Mouse (Mus musculus) kidney, embryonic 14.5 days (tissue): ENCODE data around the gene Dap3. TPM values are rescaled to one million over a fixed set of nuclear protein-coding genes. Genes with fewer than 3 reads are reported as not detected.

ENCODE experiments used
- ATAC-seq: fragments of 200-750 bp; cut with Nextera tagmentation; 2 replicates; pipeline ENCODE4 v1.8.0; 2017; ENCODE audit warnings: moderate number of reproducible peaks, mild to moderate bottlenecking, moderate TSS enrichment, moderate library complexity; ENCODE audit not compliant: low FRiP score, low TSS enrichment
- H3K27ac ChIP-seq: fragments of 300-500 bp; sonication (generic); 2 replicates; pipeline ENCODE4 v1.5.1; 2014; ENCODE audit warnings: low read depth, mild to moderate bottlenecking, low read length, moderate library complexity, mixed read lengths
- H3K27me3 ChIP-seq: fragments of 300-500 bp; sonication (generic); 2 replicates; pipeline ENCODE4 v1.6.1; 2014; ENCODE audit warnings: mild to moderate bottlenecking, low read length; ENCODE audit not compliant: control insufficient read depth, insufficient read depth
- H3K36me3 ChIP-seq: fragments of 300-500 bp; sonication (generic); 2 replicates; pipeline ENCODE4 v1.6.1; 2014; ENCODE audit warnings: low read length, mixed read lengths; ENCODE audit not compliant: control insufficient read depth, insufficient read depth
- H3K4me1 ChIP-seq: fragments of 300-500 bp; sonication (generic); 2 replicates; pipeline ENCODE4 v1.6.1; 2014; ENCODE audit warnings: low read length, mixed read lengths; ENCODE audit not compliant: control insufficient read depth, insufficient read depth
- H3K4me2 ChIP-seq: fragments of 300-500 bp; sonication (generic); replicated peaks from 2 replicates; pipeline ENCODE4 v1.6.1; 2014; ENCODE audit warnings: low read depth, mild to moderate bottlenecking, low read length
- H3K4me3 ChIP-seq: fragments of 300-500 bp; sonication (generic); 2 replicates; pipeline ENCODE4 v1.5.1; 2014; ENCODE audit warnings: mild to moderate bottlenecking, low read length
- H3K9ac ChIP-seq: fragments of 300-500 bp; sonication (generic); 2 replicates; pipeline ENCODE4 v1.6.1; 2014; ENCODE audit warnings: low read depth, mild to moderate bottlenecking, low read length, moderate library complexity
- H3K9me3 ChIP-seq: fragments of 300-500 bp; sonication (generic); 2 replicates; pipeline ENCODE4 v1.6.1; 2016; ENCODE audit warnings: low read length; ENCODE audit not compliant: control insufficient read depth
- WGBS: fragments of 180-500 bp; shearing (Covaris S2); extraction: QIAGEN DNeasy Blood & Tissue Kit; methylation state at CpG from one replicate; pipeline ENCODE4 v1.1.7; 2014; 5-methylcytosine and 5-hydroxymethylcytosine counted together
- polyA plus RNA-seq: library from polyadenylated mRNA; unstranded; fragments of >200 nt; fragmentation: Nextera tagmentation; extraction: Ambion mirVana; gene quantifications from 2 replicates; pipeline ENCODE4 v1.2.1, GENCODE M21; 2014

Gene Dap3
- polyA plus RNA-seq, 1 experiment from 2014 or later, result 160 TPM

GRCm38 (mm10) chr3:88951327-88951800 is 383 bp upstream of the Dap3 start:
- H3K4me2 ChIP-seq, result peak overlapping the region; percentile 68
- 3% methylated on average over 5 of the region's 5 CpGs for WGBS
- no peak for ATAC-seq

GRCm38 (mm10) chr3:88949786-88950575 is 1.0 kb downstream of the Dap3 start:
- Histone ChIP-seq H3K27me3 (no peaks in the 10 kb centered on the region), H3K36me3 (no peaks in the 10 kb centered on the region), H3K4me3 (peak overlapping the region; percentile 71), H3K4me1 (peaks cover 19% of the 10 kb centered on the region), H3K9ac (peak overlapping the region; percentile 85), H3K27ac (peak overlapping the region; percentile 98), H3K4me2 (peak overlapping the region; percentile 68), H3K9me3 (no peaks in the 10 kb centered on the region)
- peak; percentile 94 for ATAC-seq
- under 1% methylated on average over 59 of the region's 92 CpGs for WGBS

More at GRCm38 (mm10) chr3:88951327-88951800, 383 bp upstream of the Dap3 start:
- Histone ChIP-seq H3K36me3 (no peaks in the 10 kb centered on the region), H3K27me3 (no peaks in the 10 kb centered on the region), H3K27ac (peak overlapping the region; percentile 98), H3K9ac (peak overlapping the region; percentile 85), H3K4me3 (peak overlapping the region; percentile 71), H3K9me3 (no peaks in the 10 kb centered on the region), H3K4me1 (peaks cover 19% of the 10 kb centered on the region)

DNA sequence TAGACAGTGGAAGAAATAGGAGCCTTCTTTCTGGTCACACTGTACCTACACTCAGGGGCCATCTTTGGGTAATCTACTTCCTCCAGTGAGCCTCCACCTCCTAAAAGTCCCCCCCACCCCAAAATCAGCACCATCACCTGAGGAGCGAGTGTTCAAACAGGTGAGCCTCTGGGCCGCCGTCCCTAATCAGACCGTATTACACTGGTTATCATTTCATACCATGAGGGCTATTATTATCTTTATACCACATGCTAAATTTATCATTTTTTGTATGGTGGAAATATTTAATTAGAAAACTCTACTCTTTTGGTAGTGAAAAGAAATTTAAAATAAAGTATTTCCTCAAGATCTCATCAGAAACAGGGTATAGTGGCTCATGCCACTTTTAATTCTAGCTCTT is 6.9 kb downstream of the Dap3 start:
- WGBS, result 81% methylated on average over 4 of the region's 4 CpGs
- Histone ChIP-seq H3K4me3 (no peak overlapping the region), H3K36me3 (peaks cover 29% of the 10 kb centered on the region), H3K9me3 (no peaks in the 10 kb centered on the region), H3K4me2 (no peak overlapping the region), H3K27ac (no peak overlapping the region), H3K9ac (no peak overlapping the region), H3K27me3 (no peaks in the 10 kb centered on the region), H3K4me1 (peaks cover 15% of the 10 kb centered on the region)
- ATAC-seq, result 0 out of 2 replicates have a peak, but pooled peaks have one; percentile 34

GRCm38 (mm10) chr3:88942316-88942880 is 8.6 kb downstream of the Dap3 start:
- Histone ChIP-seq H3K4me2 (no peak overlapping the region), H3K4me3 (no peak overlapping the region), H3K27me3 (no peaks in the 10 kb centered on the region), H3K9ac (no peak overlapping the region), H3K27ac (no peak overlapping the region), H3K36me3 (peaks cover 43% of the 10 kb centered on the region), H3K9me3 (no peaks in the 10 kb centered on the region), H3K4me1 (no peaks in the 10 kb centered on the region)
- 95% methylated on average over 10 of the region's 10 CpGs for WGBS
- no peak for ATAC-seq

GRCm38 (mm10) chr3:88939749-88940148 is 11.2 kb downstream of the Dap3 start:
- Histone ChIP-seq H3K4me2 (no peak overlapping the region), H3K36me3 (peaks cover 59% of the 10 kb centered on the region), H3K9me3 (no peaks in the 10 kb centered on the region), H3K4me1 (no peaks in the 10 kb centered on the region), H3K27ac (no peak overlapping the region), H3K4me3 (no peak overlapping the region), H3K27me3 (no peaks in the 10 kb centered on the region), H3K9ac (no peak overlapping the region)
- 76% methylated on average over 3 of the region's 3 CpGs for WGBS
- 0 out of 2 replicates have a peak, but pooled peaks have one; percentile 35 for ATAC-seq

GRCm38 (mm10) chr3:88939071-88939470 is 11.9 kb downstream of the Dap3 start:
- WGBS, result 94% methylated on average over 10 of the region's 10 CpGs
- no peaks in the 10 kb centered on the region for H3K4me1 ChIP-seq
- no peaks in the 10 kb centered on the region for H3K9me3 ChIP-seq
- H3K27ac ChIP-seq, result no peak overlapping the region
- H3K27me3 ChIP-seq, result no peaks in the 10 kb centered on the region
- H3K36me3 ChIP-seq, result peaks cover 63% of the 10 kb centered on the region
- H3K9ac ChIP-seq, result no peak overlapping the region
- no peak overlapping the region for H3K4me3 ChIP-seq
- ATAC-seq, result no peak
- H3K4me2 ChIP-seq, result no peak overlapping the region

DNA sequence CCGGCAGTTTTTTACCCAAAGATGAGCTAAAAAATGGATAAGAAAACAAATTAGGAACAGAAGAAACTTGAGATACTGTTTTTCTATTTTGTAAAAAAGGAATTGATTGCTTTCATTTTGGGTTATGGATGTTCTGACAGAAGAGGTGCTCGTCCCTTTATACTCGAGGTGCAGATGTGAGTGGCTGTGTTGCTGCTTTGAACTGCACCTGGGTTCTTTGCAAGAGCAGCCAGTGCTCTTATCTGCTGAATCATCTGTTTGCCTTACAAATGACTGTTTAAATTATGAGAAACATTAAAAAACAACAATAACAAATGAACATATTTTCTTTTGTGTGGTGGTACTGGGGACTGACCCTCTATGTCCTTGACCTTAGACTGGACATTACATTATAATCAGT is 21.5 kb downstream of the Dap3 start:
- Histone ChIP-seq H3K4me2 (no peak overlapping the region), H3K27me3 (no peaks in the 10 kb centered on the region), H3K4me3 (no peak overlapping the region), H3K9me3 (no peaks in the 10 kb centered on the region), H3K27ac (no peak overlapping the region), H3K9ac (no peak overlapping the region), H3K4me1 (no peaks in the 10 kb centered on the region), H3K36me3 (peaks cover 93% of the 10 kb centered on the region)
- no peak for ATAC-seq
- 82% methylated on average over 3 of the region's 3 CpGs for WGBS

GRCm38 (mm10) chr3:88925651-88926050 is 25.3 kb downstream of the Dap3 start:
- no peak overlapping the region for H3K27ac ChIP-seq
- no peak overlapping the region for H3K9ac ChIP-seq
- H3K9me3 ChIP-seq, result no peaks in the 10 kb centered on the region; the same call in 1 of the 2 replicates
- H3K36me3 ChIP-seq, result peaks cover 96% of the 10 kb centered on the region
- H3K4me3 ChIP-seq, result no peak overlapping the region
- H3K4me2 ChIP-seq, result no peak overlapping the region
- WGBS, result 90% methylated on average over 2 of the region's 2 CpGs
- no peak for ATAC-seq
- no peaks in the 10 kb centered on the region for H3K4me1 ChIP-seq
- H3K27me3 ChIP-seq, result no peaks in the 10 kb centered on the region

DNA sequence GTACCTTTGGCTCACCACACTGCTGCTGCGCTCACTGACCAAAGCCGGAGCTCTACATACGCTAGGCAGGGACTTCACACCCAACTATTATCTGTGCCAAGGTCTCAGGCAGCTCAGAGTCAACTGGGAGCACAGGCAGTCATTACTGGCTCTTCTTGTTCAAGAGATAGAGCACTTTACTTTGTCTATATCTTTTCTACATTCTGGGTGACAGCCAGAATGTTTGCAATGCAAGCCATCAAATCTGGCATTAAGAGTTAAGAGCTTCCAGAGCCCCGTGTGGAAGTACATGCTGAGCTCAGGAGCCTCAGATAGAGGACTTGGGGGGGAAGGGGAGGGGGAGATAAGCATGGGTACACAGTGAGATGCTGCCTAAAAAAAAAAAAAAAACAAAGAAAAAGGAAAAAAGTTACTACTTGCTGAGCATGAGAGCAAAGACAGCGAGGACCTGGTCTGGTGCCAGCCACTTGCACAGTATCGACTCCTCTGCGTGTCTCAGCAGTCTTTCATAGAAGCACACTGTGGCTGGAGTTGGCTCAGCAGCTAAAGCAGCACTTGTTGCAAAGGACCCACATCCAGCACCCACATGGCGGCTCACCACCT is 26.9 kb downstream of the Dap3 start:
- peaks cover 82% of the 10 kb centered on the region for H3K36me3 ChIP-seq
- H3K4me3 ChIP-seq, result no peak overlapping the region
- H3K9me3 ChIP-seq, result no peaks in the 10 kb centered on the region; the same call in 1 of the 2 replicates
- H3K9ac ChIP-seq, result no peak overlapping the region
- WGBS, result 93% methylated on average over 8 of the region's 8 CpGs
- H3K4me1 ChIP-seq, result no peaks in the 10 kb centered on the region
- H3K27me3 ChIP-seq, result no peaks in the 10 kb centered on the region
- no peak for ATAC-seq
- H3K27ac ChIP-seq, result no peak overlapping the region
- no peak overlapping the region for H3K4me2 ChIP-seq
